Mouse (Mus musculus): ENCODE measurements around the gene Cpxm2. TPM values are rescaled to one million over a fixed set of nuclear protein-coding genes. Genes with fewer than 3 reads are reported as not detected.
A peak's percentile ranks its signal among the peaks of the same experiment; 100 is the strongest.

The Cpxm2 gene
- total and polyA plus RNA-seq, 2 experiments from 2014 or later, result 2.5 to 3.3 TPM

DNA sequence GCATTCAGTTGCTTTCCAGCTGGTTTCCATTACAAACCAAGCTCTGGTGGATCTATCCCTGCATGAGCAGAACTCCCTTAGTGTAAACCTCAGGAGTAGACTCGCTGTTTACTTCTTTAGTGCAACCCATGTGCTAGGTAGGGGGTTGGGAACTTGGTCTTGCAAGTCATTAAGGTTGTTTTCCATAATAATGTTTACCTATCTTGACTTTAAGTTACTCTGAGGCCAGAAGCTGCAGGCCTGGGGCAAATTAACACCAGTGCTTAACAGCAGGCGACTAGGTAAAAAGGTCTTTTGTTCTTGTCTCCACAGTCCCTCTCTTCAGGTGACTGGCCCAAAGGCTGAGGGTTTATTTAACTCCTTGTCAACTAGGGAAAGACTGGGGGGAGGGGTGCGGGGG lies 139.3 kb downstream of the Cpxm2 start:
- Histone ChIP-seq H3K27ac (no peak overlapping the region), H3K36me3 (ENCODE audit: insufficient read depth, low read length) (no peaks in the 10 kb centered on the region), H3K4me1 (ENCODE audit: insufficient read depth, low read length) (peaks cover 8% of the 10 kb centered on the region; the same call in 1 of the 2 replicates), H3K9ac (replicated peaks; ENCODE audit: low read length) (no peak overlapping the region), H3K27me3 (ENCODE audit: insufficient read depth, low read length) (no peaks in the 10 kb centered on the region), H3K4me2 (ENCODE audit: low read depth, low read length) (no peak overlapping the region), H3K9me3 (ENCODE audit: low read length) (no peaks in the 10 kb centered on the region), H3K4me3 (ENCODE audit: low read length) (no peak overlapping the region)
- no peak for DNase-seq (ENCODE audit: low spot score)
- 28% methylated on average over 3 of the region's 3 CpGs for WGBS
- no peak for ATAC-seq
- TF ChIP-seq CTCF (IDR thresholded peaks at IDR 0.05; ENCODE audit: low read depth), result no peak

DNA sequence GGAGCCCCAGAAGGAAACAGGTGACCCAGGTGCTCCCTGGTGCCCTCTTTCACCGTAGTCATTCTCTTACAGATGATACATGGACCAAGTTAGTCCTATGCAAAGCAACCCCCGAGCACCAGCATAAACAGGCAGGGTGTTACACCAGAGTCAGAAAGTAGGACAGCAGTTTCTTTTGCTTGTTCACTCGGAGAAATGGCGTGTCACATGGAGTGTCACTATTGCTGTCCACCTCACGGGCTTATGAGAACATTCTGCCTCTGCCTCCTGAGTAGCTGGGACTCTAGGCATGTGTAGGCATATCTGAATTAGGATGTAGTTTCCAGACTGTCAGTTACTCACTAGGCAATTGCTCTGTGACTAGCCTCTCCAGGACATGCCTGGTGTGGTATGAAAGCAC lies 140.6 kb downstream of the Cpxm2 start:
- Histone ChIP-seq H3K4me3 (ENCODE audit: low read length) (no peak overlapping the region), H3K27me3 (ENCODE audit: insufficient read depth, low read length) (no peaks in the 10 kb centered on the region), H3K27ac (no peak overlapping the region), H3K9ac (replicated peaks; ENCODE audit: low read length) (no peak overlapping the region), H3K36me3 (ENCODE audit: insufficient read depth, low read length) (no peaks in the 10 kb centered on the region), H3K9me3 (ENCODE audit: low read length) (no peaks in the 10 kb centered on the region), H3K4me2 (ENCODE audit: low read depth, low read length) (no peak overlapping the region), H3K4me1 (ENCODE audit: insufficient read depth, low read length) (peaks cover 8% of the 10 kb centered on the region; the same call in 1 of the 2 replicates)
- 74% methylated on average over 5 of the region's 5 CpGs for WGBS
- DNase-seq (ENCODE audit: low spot score) (no peak), ATAC-seq (no peak)
- no peak for TF ChIP-seq CTCF (IDR thresholded peaks at IDR 0.05; ENCODE audit: low read depth)

DNA sequence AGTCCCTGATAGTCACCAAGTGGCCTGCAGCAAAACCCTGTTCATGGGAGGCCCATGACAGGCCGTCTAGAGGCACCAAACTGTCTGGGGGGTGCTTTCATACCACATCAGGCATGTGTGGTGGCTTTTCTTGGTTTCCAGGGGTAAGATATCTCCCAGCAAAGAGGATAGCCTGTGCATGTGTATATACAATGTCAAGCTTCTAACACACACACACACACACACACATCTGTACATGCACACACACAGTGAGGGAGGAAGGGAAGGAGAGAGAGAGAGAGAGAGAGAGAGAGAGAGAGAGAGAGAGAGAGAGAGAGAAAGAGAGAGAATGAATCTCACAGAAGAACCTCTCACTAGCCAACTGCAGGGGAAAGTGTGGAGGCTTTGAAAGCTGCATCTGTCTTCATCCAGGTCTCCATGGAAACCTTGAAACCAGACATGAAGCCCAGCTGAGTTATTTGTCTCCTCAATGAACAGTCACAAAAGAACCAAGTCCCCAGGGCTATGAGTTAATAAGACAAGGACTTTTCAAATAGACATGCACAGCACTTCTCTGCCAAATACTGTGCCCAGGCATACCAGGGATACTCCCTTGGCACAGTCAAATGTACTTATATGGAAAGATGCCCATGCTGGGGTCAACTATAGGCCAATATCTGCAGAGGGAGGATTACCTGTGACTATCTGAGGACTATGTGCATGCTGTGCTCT lies 141.4 kb downstream of the Cpxm2 start:
- H3K36me3 ChIP-seq (ENCODE audit: insufficient read depth, low read length), result no peaks in the 10 kb centered on the region
- TF ChIP-seq CTCF (IDR thresholded peaks at IDR 0.05; ENCODE audit: low read depth), result no peak
- H3K4me3 ChIP-seq (ENCODE audit: low read length), result no peak overlapping the region
- H3K4me1 ChIP-seq (ENCODE audit: insufficient read depth, low read length), result peaks cover 8% of the 10 kb centered on the region; the same call in 1 of the 2 replicates
- H3K27me3 ChIP-seq (ENCODE audit: insufficient read depth, low read length), result no peaks in the 10 kb centered on the region
- DNase-seq (ENCODE audit: low spot score), result peak; percentile 91
- ATAC-seq, result peak; percentile 91
- H3K4me2 ChIP-seq (ENCODE audit: low read depth, low read length), result no peak overlapping the region
- no peaks in the 10 kb centered on the region for H3K9me3 ChIP-seq (ENCODE audit: low read length)
- H3K9ac ChIP-seq (replicated peaks; ENCODE audit: low read length), result no peak overlapping the region
- peak overlapping the region; percentile 48; the same call in 1 of the 2 replicates for H3K27ac ChIP-seq
- WGBS, result 9% methylated on average over 1 of the region's 1 CpGs

DNA sequence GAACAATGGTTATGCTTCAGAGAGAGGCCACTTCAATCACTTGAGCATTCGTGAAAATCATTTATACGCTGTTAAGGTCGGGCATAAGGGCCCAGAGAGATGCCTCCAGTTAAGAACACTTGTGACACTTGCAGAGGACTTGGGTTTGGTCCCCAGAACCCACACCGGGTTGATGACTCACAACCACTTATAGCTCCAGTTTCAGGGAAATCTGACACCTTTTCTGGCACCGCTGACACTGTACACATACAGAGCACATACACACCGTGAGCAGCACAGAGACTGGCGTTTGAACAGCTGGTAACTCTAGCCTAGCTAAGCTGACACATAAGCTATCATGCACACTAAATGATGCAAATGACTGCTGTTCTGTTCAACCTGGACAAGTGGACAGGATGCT lies 145.5 kb downstream of the Cpxm2 start:
- ATAC-seq (no peak), DNase-seq (ENCODE audit: low spot score) (no peak)
- TF ChIP-seq CTCF (IDR thresholded peaks at IDR 0.05; ENCODE audit: low read depth), result no peak
- H3K36me3 ChIP-seq (ENCODE audit: insufficient read depth, low read length), result no peaks in the 10 kb centered on the region
- 85% methylated on average over 7 of the region's 7 CpGs for WGBS
- H3K27ac ChIP-seq, result no peak overlapping the region
- no peak overlapping the region for H3K9ac ChIP-seq (replicated peaks; ENCODE audit: low read length)
- H3K27me3 ChIP-seq (ENCODE audit: insufficient read depth, low read length), result no peaks in the 10 kb centered on the region
- peaks cover 8% of the 10 kb centered on the region; the same call in 1 of the 2 replicates for H3K4me1 ChIP-seq (ENCODE audit: insufficient read depth, low read length)
- no peak overlapping the region for H3K4me2 ChIP-seq (ENCODE audit: low read depth, low read length)
- H3K4me3 ChIP-seq (ENCODE audit: low read length), result no peak overlapping the region
- H3K9me3 ChIP-seq (ENCODE audit: low read length), result no peaks in the 10 kb centered on the region

DNA sequence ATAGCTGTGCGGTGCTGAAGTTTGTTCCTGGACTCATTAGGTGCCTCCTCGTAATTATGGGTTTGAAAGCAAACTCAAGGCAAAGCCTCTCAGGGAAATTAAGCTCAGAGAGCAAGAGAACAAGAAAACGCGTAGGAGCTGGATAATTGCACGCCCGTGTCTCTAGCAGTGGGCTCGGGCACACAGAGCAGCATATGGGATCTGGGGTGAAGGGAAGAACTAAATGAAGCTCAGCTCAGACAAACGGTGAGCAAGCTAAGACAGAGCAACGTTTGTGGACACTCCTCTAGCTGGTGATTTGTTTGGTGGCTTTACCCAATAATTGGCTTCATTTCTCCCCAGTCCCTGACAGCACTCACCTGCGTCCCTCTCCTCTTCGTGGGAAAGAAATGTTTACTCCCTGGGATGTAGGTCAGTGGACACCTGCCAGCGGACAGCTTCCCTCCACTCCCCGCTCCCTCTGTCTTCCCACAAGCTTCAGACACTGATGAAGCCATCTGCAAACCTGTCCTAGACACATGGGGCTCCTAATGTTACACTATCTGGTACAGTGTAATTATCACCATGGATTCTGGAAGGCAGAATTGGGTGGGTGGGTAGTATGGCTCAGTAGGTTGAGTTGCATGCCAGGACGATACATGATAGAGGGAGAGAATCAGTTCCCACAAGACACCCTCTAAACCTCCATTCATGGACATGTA lies 148.4 kb downstream of the Cpxm2 start:
- no peak overlapping the region for H3K9ac ChIP-seq (replicated peaks; ENCODE audit: low read length)
- H3K27me3 ChIP-seq (ENCODE audit: insufficient read depth, low read length), result no peaks in the 10 kb centered on the region
- no peak overlapping the region for H3K4me3 ChIP-seq (ENCODE audit: low read length)
- H3K4me1 ChIP-seq (ENCODE audit: insufficient read depth, low read length), result no peaks in the 10 kb centered on the region
- no peak for ATAC-seq
- H3K4me2 ChIP-seq (ENCODE audit: low read depth, low read length), result no peak overlapping the region
- 69% methylated on average over 14 of the region's 14 CpGs for WGBS
- H3K27ac ChIP-seq, result no peak overlapping the region
- H3K36me3 ChIP-seq (ENCODE audit: insufficient read depth, low read length), result no peaks in the 10 kb centered on the region
- TF ChIP-seq CTCF (IDR thresholded peaks at IDR 0.05; ENCODE audit: low read depth), result no peak
- no peak for DNase-seq (ENCODE audit: low spot score)
- H3K9me3 ChIP-seq (ENCODE audit: low read length), result no peaks in the 10 kb centered on the region

DNA sequence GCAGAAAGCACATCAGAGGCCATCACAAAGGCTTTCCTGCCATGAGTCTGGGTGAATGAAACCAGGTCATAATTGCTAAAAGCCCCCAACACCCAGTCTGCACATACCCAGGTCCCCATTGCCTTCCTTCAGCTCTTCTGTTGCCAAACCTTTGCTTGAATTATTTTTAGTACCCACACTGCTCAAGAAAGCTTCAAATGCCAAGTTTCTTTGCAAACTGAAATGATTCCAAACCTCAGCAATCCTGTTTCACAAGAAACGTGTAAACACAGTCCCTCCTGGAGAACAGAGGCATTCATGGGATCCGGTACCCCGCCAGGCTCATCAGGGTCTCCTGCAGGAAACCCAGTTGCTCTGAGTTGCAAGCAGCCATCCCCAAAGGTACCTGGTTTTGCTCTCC lies 161.7 kb downstream of the Cpxm2 start:
- no peaks in the 10 kb centered on the region for H3K9me3 ChIP-seq (ENCODE audit: low read length)
- no peak overlapping the region for H3K4me2 ChIP-seq (ENCODE audit: low read depth, low read length)
- no peaks in the 10 kb centered on the region for H3K27me3 ChIP-seq (ENCODE audit: insufficient read depth, low read length)
- no peaks in the 10 kb centered on the region for H3K36me3 ChIP-seq (ENCODE audit: insufficient read depth, low read length)
- DNase-seq (ENCODE audit: low spot score) (no peak), ATAC-seq (no peak)
- TF ChIP-seq CTCF (IDR thresholded peaks at IDR 0.05; ENCODE audit: low read depth), result no peak
- no peak overlapping the region for H3K4me3 ChIP-seq (ENCODE audit: low read length)
- 66% methylated on average over 3 of the region's 3 CpGs for WGBS
- H3K4me1 ChIP-seq (ENCODE audit: insufficient read depth, low read length), result no peaks in the 10 kb centered on the region
- no peak overlapping the region for H3K27ac ChIP-seq
- no peak overlapping the region for H3K9ac ChIP-seq (replicated peaks; ENCODE audit: low read length)

DNA sequence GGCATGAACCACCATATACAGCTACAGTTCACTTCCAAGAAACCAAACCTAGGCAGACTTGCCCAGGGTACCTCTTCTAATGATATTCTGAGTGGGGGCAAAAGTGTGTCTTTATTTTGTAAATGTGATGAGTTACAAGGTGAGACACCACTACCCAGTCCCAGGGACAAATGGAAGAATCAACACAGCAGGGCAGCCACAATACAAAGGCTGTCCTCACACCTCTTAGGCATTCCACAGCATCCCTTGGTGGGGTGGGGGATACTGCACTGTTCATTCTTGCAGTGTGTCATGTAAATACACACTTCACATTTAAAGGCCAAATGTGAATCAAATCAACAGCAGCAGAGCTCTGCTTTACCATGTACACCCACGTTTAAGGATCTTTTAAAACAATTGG lies 162.3 kb downstream of the Cpxm2 start:
- no peak overlapping the region for H3K9ac ChIP-seq (replicated peaks; ENCODE audit: low read length)
- TF ChIP-seq CTCF (IDR thresholded peaks at IDR 0.05; ENCODE audit: low read depth), result no peak
- H3K4me1 ChIP-seq (ENCODE audit: insufficient read depth, low read length), result no peaks in the 10 kb centered on the region
- no peak overlapping the region for H3K4me3 ChIP-seq (ENCODE audit: low read length)
- DNase-seq (ENCODE audit: low spot score), result no peak
- no peaks in the 10 kb centered on the region for H3K36me3 ChIP-seq (ENCODE audit: insufficient read depth, low read length)
- ATAC-seq, result no peak
- no peaks in the 10 kb centered on the region for H3K9me3 ChIP-seq (ENCODE audit: low read length)
- WGBS, result 62% methylated on average over 1 of the region's 1 CpGs
- H3K27ac ChIP-seq, result no peak overlapping the region
- no peak overlapping the region for H3K4me2 ChIP-seq (ENCODE audit: low read depth, low read length)
- H3K27me3 ChIP-seq (ENCODE audit: insufficient read depth, low read length), result no peaks in the 10 kb centered on the region
